Mouse (Mus musculus) embryo, embryonic 9.5 days (tissue): ENCODE measurements around the gene Sh3bp4.
A peak's percentile ranks its signal among the peaks of the same experiment; 100 is the strongest.

Experiments used
- DNase-seq: peaks from one replicate; pipeline ENCODE4 v3.0.0-alpha.2; 2017; ENCODE audit errors: extremely low spot score

Gene Sh3bp4

GRCm38 (mm10) chr1:89184839-89185238, 114.6 kb downstream of the Sh3bp4 start:
- DNase-seq: no peak

GRCm38 (mm10) chr1:89187441-89187840, 117.2 kb downstream of the Sh3bp4 start:
- no peak for DNase-seq

GRCm38 (mm10) chr1:89188091-89188490, 117.9 kb downstream of the Sh3bp4 start:
- DNase-seq: no peak

GRCm38 (mm10) chr1:89189204-89189603, 119.0 kb downstream of the Sh3bp4 start:
- DNase-seq: no peak

DNA sequence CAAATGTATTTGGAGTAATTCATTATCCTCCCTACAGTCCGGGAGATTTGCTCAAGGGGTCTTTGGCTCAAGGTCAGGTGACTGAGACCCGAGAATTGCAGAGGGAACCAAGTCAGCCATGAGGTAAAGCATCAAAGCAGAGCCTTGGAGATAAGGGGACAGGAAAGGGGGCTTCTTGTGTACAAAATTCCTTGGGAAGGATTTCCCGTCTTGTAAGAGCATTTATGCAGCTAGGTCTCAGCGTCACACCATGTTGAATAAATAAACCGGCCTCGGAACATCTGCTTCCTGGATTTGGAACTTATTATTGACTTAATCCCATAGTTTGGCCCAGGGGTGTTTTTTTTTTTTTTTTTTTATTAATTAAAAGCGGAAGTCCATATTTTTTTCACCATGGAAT, 120.4 kb downstream of the Sh3bp4 start:
- DNase-seq: no peak

DNA sequence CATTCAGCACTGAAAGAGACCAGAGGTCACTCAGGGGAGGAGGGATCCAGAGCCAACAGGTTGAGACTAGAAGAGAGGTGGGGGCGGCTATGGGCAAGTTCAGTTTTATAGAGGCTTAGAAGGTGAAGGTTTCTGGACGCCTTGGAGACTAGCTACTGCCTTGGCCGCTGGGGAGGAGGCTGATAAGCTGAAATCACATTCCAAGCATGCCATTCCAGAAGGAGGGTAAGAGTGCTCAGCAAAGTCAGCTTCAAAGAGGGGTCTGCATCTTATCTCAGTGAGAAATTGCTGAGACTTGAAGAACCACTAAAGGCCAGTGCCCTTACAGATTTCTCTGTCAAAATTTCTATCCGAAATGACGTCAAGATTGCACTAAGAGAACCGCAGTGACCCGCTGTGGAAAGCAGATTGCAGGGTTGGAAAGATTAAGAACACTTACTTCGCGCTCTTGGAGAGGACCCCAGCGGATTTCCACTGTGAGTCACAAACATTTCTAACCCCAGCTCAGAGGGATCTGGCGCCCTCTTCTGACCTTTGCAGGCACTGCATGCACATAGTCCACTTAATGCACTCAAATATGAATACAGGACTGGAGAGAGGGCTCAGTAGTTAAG, 121.0 kb downstream of the Sh3bp4 start:
- DNase-seq: peak; percentile 84

DNA sequence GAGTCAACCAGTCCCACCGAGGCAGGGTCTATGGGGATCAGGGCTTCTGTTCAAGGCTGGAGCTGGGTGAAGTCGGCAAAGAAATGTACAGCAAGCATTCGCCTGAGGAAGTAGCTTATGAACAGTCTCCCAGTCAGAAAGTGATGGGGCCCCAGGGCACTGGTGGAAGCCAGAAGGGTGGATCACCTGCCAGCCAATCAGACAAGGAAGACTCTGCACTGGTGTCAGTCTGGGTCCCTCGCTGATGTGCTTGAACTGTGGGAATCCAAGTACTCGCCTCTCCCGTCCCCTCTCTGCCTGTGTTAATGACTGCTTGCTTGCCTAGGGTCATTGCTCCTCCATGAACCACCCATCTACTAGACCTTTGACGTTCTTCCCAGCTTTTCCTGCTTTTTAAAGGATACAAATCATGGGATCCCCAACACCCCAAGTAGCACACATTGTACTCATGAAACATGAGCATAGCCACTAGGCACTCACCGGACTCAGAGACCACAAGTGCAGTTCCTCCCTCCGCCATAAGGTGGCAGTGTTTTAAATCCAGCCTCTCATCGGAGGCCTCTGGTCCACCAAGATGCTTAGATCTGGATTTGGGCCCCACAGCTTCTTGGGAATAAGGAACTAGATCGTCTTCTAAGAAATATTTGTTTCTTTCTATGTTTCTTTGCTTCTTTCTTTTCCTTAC, 122.5 kb downstream of the Sh3bp4 start:
- DNase-seq: peak; percentile 59

DNA sequence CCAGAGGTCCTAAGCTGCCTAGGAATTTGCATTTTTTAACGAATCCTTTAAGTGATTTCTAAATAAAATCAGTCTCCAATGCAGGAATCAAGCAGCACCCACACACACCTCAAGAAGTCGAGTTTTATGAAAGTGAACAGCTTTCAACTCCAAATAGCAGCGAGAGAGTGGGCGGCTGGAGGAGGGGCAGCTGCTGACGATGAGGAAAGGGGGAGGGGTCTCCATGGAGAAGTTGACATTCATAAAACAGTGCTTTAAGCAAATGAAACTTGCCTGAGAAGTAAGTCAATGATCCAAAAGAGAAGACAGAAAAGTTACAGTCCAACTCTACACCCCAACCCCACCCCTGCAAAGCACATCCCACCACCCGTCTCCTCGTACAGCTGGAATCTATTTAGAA, 123.4 kb downstream of the Sh3bp4 start:
- no peak for DNase-seq

DNA sequence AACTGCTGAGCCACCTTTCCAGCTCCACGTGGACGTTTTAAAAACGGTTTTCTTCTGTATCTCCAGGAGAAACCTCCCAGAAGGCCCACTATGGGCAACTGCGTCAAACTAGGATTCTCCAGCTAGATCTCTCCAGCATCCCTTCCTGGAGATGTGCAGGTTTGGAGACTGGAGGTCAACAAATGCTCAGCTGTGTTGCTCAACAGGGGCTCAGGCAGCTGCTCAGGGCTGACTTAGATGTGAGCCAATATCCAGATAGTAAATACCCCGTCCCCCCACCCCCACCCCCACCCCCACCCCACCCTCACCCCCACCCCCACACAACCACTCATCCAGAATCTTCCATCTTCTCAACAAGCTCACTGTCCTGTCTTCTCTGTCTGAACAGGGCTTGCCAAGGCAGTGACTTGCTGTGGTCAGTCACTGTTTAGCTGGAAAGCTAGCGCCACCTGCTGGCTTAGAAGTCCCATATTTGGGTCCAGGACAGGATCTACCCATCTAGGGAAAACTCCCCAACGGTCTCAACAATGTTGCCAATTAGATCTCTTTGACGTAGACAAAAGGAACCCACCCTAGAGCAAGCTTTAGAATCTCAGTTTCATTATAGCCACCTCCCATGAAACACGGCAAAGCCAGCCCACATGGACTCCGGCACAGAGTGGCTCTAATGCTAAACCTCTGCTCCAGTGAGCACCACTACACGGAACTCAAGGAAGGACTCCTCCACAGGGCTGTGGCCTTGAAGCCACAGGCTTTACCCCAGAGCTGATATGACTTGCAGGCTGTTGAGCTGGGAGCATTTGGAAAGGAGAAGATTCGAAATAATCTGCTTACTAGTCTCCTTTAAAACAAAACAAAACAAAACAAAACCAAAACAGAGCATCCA, 125.9 kb downstream of the Sh3bp4 start:
- peak; percentile 79 for DNase-seq
